Mouse (Mus musculus) midbrain, postnatal 0 days (tissue): ENCODE measurements around the gene Cnot2. TPM values are rescaled to one million over a fixed set of nuclear protein-coding genes. Genes with fewer than 3 reads are reported as not detected.

Source experiments
- ATAC-seq: fragments of 200-750 bp; cut with Nextera tagmentation; 2 replicates; pipeline ENCODE4 v1.8.0; 2017; ENCODE audit warnings: moderate number of reproducible peaks, mild to moderate bottlenecking, moderate TSS enrichment, moderate library complexity; ENCODE audit not compliant: low FRiP score
- DNase-seq: peaks from one replicate; pipeline ENCODE4 v3.0.0-alpha.2; 2015; ENCODE audit warnings: low spot score
- H3K27ac ChIP-seq: fragments of 300-500 bp; sonication (generic); 2 replicates; pipeline ENCODE4 v1.5.1; 2014; ENCODE audit warnings: low read depth, mild to moderate bottlenecking, low read length, mixed read lengths
- H3K27me3 ChIP-seq: fragments of 300-500 bp; sonication (generic); 2 replicates; pipeline ENCODE4 v1.6.1; 2014; ENCODE audit warnings: low read length, control low read depth, mixed read lengths; ENCODE audit not compliant: insufficient read depth
- H3K36me3 ChIP-seq: fragments of 300-500 bp; sonication (generic); 2 replicates; pipeline ENCODE4 v1.6.1; 2014; ENCODE audit warnings: low read length, control low read depth, mixed read lengths; ENCODE audit not compliant: insufficient read depth
- H3K4me1 ChIP-seq: fragments of 300-500 bp; sonication (generic); 2 replicates; pipeline ENCODE4 v1.6.1; 2014; ENCODE audit warnings: mild to moderate bottlenecking, control low read depth, antibody characterized with exemption, low read length, mixed read lengths; ENCODE audit not compliant: insufficient read depth
- H3K4me2 ChIP-seq: fragments of 300-500 bp; sonication (generic); 2 replicates; pipeline ENCODE4 v1.6.1; 2014; ENCODE audit warnings: low read depth, mild to moderate bottlenecking, low read length, mixed read lengths; ENCODE audit not compliant: poor library complexity, severe bottlenecking
- H3K4me3 ChIP-seq: fragments of 300-500 bp; sonication (generic); 2 replicates; pipeline ENCODE4 v1.5.1; 2014; ENCODE audit warnings: low read depth, mild to moderate bottlenecking, low read length, moderate library complexity
- H3K9ac ChIP-seq: fragments of 300-500 bp; sonication (generic); replicated peaks from 2 replicates; pipeline ENCODE4 v1.6.1; 2014; ENCODE audit warnings: mild to moderate bottlenecking, low read length, moderate library complexity, mixed read lengths; ENCODE audit not compliant: poor library complexity, severe bottlenecking
- H3K9me3 ChIP-seq: fragments of 300-500 bp; sonication (generic); 2 replicates; pipeline ENCODE4 v1.6.1; 2016; ENCODE audit warnings: low read length, control low read depth
- CTCF ChIP-seq: IDR thresholded peaks from 2 replicates; pipeline ENCODE4 v1.5.1; 2016; ENCODE audit warnings: antibody characterized with exemption, mild to moderate bottlenecking
- whole genome bisulfite sequencing: fragments of 180-500 bp; shearing (Covaris S2); extraction: QIAGEN DNeasy Blood & Tissue Kit; methylation state at CpG from one replicate; pipeline ENCODE4 v1.1.7; 2014; 5-methylcytosine and 5-hydroxymethylcytosine counted together
- polyA plus RNA-seq: library from polyadenylated mRNA; unstranded; fragments of >200 nt; fragmentation: Nextera tagmentation; extraction: Ambion mirVana; gene quantifications from 2 replicates; pipeline ENCODE4 v1.2.1, GENCODE M21; 2015
- total RNA-seq: library from RNA; depleted of rRNA; stranded (reverse); fragments of >200 nt; gene quantifications from 2 replicates; pipeline ENCODE4 v1.2.3, GENCODE M21; 2014

The Cnot2 gene
- total and polyA plus RNA-seq, 2 experiments from 2014 or later = 65.5 to 80.2 TPM

DNA sequence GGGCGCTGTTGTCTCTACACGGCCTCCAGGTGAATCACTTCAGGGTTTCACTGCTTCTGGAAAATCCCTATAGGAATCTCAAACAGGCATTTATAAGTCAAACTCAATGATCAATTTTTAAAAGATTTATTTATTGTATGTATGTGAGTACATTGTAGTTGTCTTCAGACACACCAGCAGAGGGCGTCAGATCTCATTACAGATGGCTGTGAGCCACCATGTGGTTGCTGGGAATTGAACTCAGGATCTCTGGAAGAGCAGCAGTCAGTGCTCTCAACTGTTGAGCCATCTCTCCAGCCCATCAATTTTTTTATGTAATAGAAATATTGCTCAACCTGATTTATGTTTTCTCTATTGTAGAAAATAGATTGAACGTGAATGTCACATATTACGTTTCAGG, 100.3 kb downstream of the Cnot2 start:
- 91% methylated on average over 5 of the region's 5 CpGs for WGBS
- Histone ChIP-seq H3K27me3 (no peaks in the 10 kb centered on the region), H3K9ac (no peak overlapping the region), H3K4me2 (no peak overlapping the region), H3K27ac (no peak overlapping the region), H3K4me1 (no peaks in the 10 kb centered on the region), H3K9me3 (no peaks in the 10 kb centered on the region), H3K36me3 (peaks cover 6% of the 10 kb centered on the region; the same call in 1 of the 2 replicates), H3K4me3 (no peak overlapping the region)
- peak; percentile 44 for TF ChIP-seq CTCF
- DNase-seq (no peak), ATAC-seq (no peak)

DNA sequence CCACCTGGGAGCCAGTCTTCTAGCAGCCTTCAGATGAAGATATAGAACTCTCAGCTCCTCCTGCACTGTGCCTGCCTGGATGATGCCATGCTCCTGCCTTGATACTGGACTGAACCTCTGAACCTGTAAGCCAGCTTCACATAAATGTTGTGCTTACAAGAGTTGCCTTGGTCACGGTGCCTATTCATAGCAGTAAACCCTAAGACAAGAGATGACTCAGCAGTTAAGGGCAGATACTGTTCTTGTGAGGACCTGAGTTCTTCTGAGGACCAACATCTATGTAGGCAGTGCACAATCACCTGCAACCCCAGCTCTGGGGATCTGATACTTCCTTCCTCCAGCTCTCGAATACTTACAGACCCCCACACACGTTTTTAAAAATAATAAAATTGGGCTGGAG, 104.8 kb downstream of the Cnot2 start:
- Histone ChIP-seq H3K9ac (no peak overlapping the region), H3K27ac (no peak overlapping the region), H3K4me3 (no peak overlapping the region), H3K4me1 (no peaks in the 10 kb centered on the region), H3K36me3 (no peaks in the 10 kb centered on the region), H3K4me2 (no peak overlapping the region), H3K27me3 (no peaks in the 10 kb centered on the region), H3K9me3 (no peaks in the 10 kb centered on the region)
- DNase-seq (no peak), ATAC-seq (no peak)
- no peak for TF ChIP-seq CTCF
- 94% methylated on average over 3 of the region's 3 CpGs for WGBS

DNA sequence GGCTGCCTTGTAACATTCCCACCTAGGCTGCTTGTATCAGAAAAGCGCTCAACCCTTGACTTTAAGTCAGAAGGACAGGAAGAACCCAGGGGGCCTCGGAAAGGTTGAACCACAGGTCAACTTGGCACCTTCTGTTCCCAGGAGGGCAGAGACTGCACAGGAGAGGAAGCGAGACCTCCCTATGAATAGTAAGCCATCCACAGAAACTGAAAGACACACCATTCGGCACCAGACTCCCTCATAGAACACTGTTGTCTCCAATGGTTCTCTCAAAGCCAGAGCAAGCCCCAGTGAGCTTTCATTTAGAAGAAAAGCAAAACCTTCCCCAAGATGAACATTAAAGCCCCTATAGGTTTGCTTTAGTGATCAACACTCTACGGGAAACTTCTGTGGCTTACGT, 105.6 kb downstream of the Cnot2 start:
- no peaks in the 10 kb centered on the region for H3K27me3 ChIP-seq

DNA sequence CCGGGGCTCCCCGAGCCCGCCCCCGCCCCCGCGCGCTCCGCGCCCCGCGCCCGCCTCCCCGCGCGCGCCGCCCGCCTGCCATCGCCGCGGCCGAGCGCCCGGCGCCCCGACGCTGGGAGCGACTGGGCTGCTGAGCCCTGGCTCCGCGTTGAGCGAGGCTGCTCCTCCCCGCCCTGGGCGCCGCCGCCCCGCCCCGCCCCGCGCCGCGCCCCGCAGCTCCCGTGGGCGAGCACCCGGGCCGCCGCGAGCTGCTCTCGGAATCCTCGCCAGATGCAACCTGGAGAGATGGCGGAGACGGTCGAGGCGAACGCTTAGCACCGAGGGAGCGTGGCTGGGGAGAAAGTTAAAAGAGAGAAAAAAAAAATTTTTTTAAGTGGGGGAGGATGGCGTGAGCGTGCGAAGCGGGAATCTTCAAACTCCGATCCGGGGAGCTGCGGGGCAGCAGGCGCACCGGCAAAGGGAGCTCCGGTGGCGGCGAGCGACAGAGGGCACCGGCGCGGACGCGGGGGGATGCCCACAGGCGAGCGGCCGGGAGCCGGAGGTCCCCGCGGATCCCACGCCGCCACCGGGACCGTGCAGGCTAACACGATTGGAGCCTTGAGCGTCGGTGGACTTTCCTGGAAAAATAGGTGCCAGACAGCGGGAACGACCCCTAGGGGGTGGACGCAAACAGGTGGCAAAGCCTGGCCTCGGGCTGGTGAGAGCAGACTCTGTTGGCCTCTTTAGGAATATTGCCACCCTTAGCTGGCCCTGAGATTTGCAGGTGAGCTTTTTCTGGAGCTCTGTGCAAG, 107.4 kb downstream of the Cnot2 start, which contains the start of gene Kcnmb4:
Gene Kcnmb4 (minus strand): TSS at position 120 of the 791 bp plus-strand sequence.
- Histone ChIP-seq H3K36me3 (no peaks in the 10 kb centered on the region), H3K27me3 (no peaks in the 10 kb centered on the region), H3K4me2 (peak within 1 kb of the TSS; percentile 84), H3K9me3 (no peaks in the 10 kb centered on the region), H3K4me3 (peak within 1 kb of the TSS; percentile 72), H3K9ac (peak within 1 kb of the TSS; percentile 89), H3K4me1 (no peaks in the 10 kb centered on the region), H3K27ac (peak within 1 kb of the TSS; percentile 87)
- WGBS = under 1% methylated on average over 57 of the region's 92 CpGs
- DNase-seq (peak; percentile 64), ATAC-seq (peak; percentile 82)
- TF ChIP-seq CTCF = peak; percentile 53

More for the DNA sequence above, 105.6 kb downstream of the Cnot2 start:
- H3K36me3 ChIP-seq = no peaks in the 10 kb centered on the region
- ATAC-seq = no peak
- no peak overlapping the region for H3K27ac ChIP-seq
- H3K4me3 ChIP-seq = no peak overlapping the region
- H3K9me3 ChIP-seq = no peaks in the 10 kb centered on the region
- 71% methylated on average over 6 of the region's 6 CpGs for WGBS
- TF ChIP-seq CTCF = no peak
- no peak for DNase-seq
- H3K4me2 ChIP-seq = no peak overlapping the region
- no peak overlapping the region for H3K9ac ChIP-seq
- H3K4me1 ChIP-seq = no peaks in the 10 kb centered on the region

DNA sequence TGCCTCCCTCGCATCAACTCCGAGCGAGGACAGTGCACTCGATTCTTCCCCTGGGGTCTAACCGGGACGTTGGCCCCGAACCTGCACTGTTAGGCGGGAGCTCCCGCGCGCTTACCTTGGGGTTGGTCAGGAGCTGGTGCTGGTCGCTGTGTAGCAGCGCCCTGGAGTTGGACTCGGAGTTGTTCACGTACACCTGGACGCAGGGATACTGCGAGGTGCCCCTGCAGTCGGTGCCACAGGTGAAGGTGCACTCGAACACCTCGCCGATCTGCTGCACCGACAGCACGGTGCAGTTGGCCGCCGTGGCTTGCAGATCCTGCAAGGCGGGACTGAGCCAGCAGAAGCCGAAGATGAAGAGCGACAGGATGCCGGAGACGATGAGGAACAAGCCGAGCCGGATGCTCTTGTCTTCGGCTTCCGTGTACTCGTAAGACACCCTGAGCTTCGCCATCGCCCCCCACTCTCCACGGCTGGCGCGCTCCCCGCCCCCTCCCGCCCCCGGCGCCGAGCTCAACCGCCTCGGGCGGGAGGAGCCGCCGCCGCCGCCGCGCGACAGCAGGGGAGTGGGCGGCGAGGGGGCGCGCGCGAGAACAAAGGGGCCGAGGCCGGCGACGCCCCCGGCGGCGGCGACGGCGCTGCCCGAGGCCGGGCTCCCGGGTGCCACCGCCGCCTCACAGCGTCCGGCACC, 108.1 kb downstream of the Cnot2 start:
- Histone ChIP-seq H3K4me1 (no peaks in the 10 kb centered on the region), H3K36me3 (no peaks in the 10 kb centered on the region), H3K9ac (peak overlapping the region; percentile 89), H3K4me3 (peak overlapping the region; percentile 72), H3K9me3 (no peaks in the 10 kb centered on the region), H3K4me2 (peak overlapping the region; percentile 84), H3K27me3 (no peaks in the 10 kb centered on the region), H3K27ac (peak overlapping the region; percentile 87)
- WGBS = under 1% methylated on average over 55 of the region's 78 CpGs
- ATAC-seq (peak; percentile 79), DNase-seq (peak; percentile 70)
- TF ChIP-seq CTCF = no peak

DNA sequence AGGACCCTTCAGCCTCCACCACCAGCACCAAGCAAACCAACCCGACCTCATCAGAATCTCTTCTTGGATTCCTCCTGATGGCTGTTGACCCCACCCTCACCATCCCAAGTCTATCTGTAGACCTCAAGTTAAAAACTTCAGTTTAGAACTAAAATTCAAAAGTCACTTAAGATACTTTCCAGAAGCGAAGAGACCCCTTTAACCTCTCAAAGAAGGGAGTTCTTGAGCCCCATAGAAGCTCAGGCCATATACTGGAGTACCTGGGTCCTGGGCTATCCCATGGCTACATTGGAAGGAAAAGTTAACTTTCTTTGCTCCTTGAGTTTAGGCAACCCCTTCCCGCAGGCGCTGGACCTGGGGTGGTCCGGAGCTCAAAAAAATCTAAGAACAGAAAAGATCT, 108.7 kb downstream of the Cnot2 start:
- 12% methylated on average over 5 of the region's 5 CpGs for WGBS
- H3K4me2 ChIP-seq = peak overlapping the region; percentile 84
- ATAC-seq = no peak
- H3K9me3 ChIP-seq = no peaks in the 10 kb centered on the region
- H3K27ac ChIP-seq = no peak overlapping the region
- H3K36me3 ChIP-seq = no peaks in the 10 kb centered on the region
- TF ChIP-seq CTCF = no peak
- no peaks in the 10 kb centered on the region for H3K4me1 ChIP-seq
- no peak for DNase-seq
- H3K4me3 ChIP-seq = peak overlapping the region; percentile 72
- H3K27me3 ChIP-seq = no peaks in the 10 kb centered on the region
- H3K9ac ChIP-seq = peak overlapping the region; percentile 89
